Mouse (Mus musculus): ENCODE measurements around the gene Zfhx3. TPM values are rescaled to one million over a fixed set of nuclear protein-coding genes. Genes with fewer than 3 reads are reported as not detected.

Zfhx3 gene
- polyA plus RNA-seq, 1 experiment from 2014 or later, result 15.7 TPM

- no peaks in the 10 kb centered on the region for H3K27me3 ChIP-seq (replicated peaks; ENCODE audit: control insufficient read depth, insufficient read depth, low read length)
- WGBS, result 50% methylated on average over 5 of the region's 5 CpGs
- no peaks in the 10 kb centered on the region for H3K9me3 ChIP-seq (ENCODE audit: control insufficient read depth, low read length)
- H3K36me3 ChIP-seq (ENCODE audit: control insufficient read depth, insufficient read depth, low read length), result no peaks in the 10 kb centered on the region
- no peak overlapping the region for H3K9ac ChIP-seq (ENCODE audit: low read length)
- H3K4me2 ChIP-seq (ENCODE audit: low read length), result no peak overlapping the region
- no peaks in the 10 kb centered on the region for H3K4me1 ChIP-seq (replicated peaks; ENCODE audit: control insufficient read depth, insufficient read depth, low read length)
- no peak overlapping the region for H3K27ac ChIP-seq (ENCODE audit: low read depth)
- no peak overlapping the region for H3K4me3 ChIP-seq (ENCODE audit: low read depth, low read length)
- ATAC-seq (replicated peaks; ENCODE audit: low FRiP score, low TSS enrichment, low read depth) (no peak), DNase-seq (ENCODE audit: low spot score) (no peak)
Observed at GRCm38 (mm10) chr8:108056241-108056640, 113.8 kb downstream of the Zfhx3 start.

- no peak for DNase-seq (ENCODE audit: low spot score)
- no peaks in the 10 kb centered on the region for H3K36me3 ChIP-seq (ENCODE audit: control insufficient read depth, insufficient read depth, low read length)
- H3K4me1 ChIP-seq (replicated peaks; ENCODE audit: control insufficient read depth, insufficient read depth, low read length), result 0 out of 2 replicates have a peak, but pooled peaks cover 4% of the 10 kb centered on the region
- H3K9ac ChIP-seq (ENCODE audit: low read length), result no peak overlapping the region
- no peak for ATAC-seq (replicated peaks; ENCODE audit: low FRiP score, low TSS enrichment, low read depth)
- H3K27ac ChIP-seq (ENCODE audit: low read depth), result no peak overlapping the region
- H3K4me2 ChIP-seq (ENCODE audit: low read length), result no peak overlapping the region
- 49% methylated on average over 12 of the region's 12 CpGs for WGBS
- H3K9me3 ChIP-seq (ENCODE audit: control insufficient read depth, low read length), result no peaks in the 10 kb centered on the region
- no peaks in the 10 kb centered on the region for H3K27me3 ChIP-seq (replicated peaks; ENCODE audit: control insufficient read depth, insufficient read depth, low read length)
- no peak overlapping the region for H3K4me3 ChIP-seq (ENCODE audit: low read depth, low read length)
Observed at GRCm38 (mm10) chr8:108061972-108062371, 119.5 kb downstream of the Zfhx3 start.

GRCm38 (mm10) chr8:108067111-108067510 is 124.7 kb downstream of the Zfhx3 start:
- Histone ChIP-seq H3K27ac (ENCODE audit: low read depth) (no peak overlapping the region), H3K4me3 (ENCODE audit: low read depth, low read length) (no peak overlapping the region), H3K4me1 (replicated peaks; ENCODE audit: control insufficient read depth, insufficient read depth, low read length) (no peaks in the 10 kb centered on the region), H3K36me3 (ENCODE audit: control insufficient read depth, insufficient read depth, low read length) (no peaks in the 10 kb centered on the region), H3K27me3 (replicated peaks; ENCODE audit: control insufficient read depth, insufficient read depth, low read length) (no peaks in the 10 kb centered on the region), H3K9ac (ENCODE audit: low read length) (no peak overlapping the region), H3K9me3 (ENCODE audit: control insufficient read depth, low read length) (no peaks in the 10 kb centered on the region), H3K4me2 (ENCODE audit: low read length) (no peak overlapping the region)
- 85% methylated on average over 6 of the region's 6 CpGs for WGBS
- DNase-seq (ENCODE audit: low spot score), result no peak
- ATAC-seq (replicated peaks; ENCODE audit: low FRiP score, low TSS enrichment, low read depth), result no peak

GRCm38 (mm10) chr8:108068195-108068594 is 125.8 kb downstream of the Zfhx3 start:
- 35% methylated on average over 8 of the region's 8 CpGs for WGBS
- Histone ChIP-seq H3K9ac (ENCODE audit: low read length) (no peak overlapping the region), H3K36me3 (ENCODE audit: control insufficient read depth, insufficient read depth, low read length) (no peaks in the 10 kb centered on the region), H3K4me1 (replicated peaks; ENCODE audit: control insufficient read depth, insufficient read depth, low read length) (no peaks in the 10 kb centered on the region), H3K27ac (ENCODE audit: low read depth) (no peak overlapping the region), H3K27me3 (replicated peaks; ENCODE audit: control insufficient read depth, insufficient read depth, low read length) (no peaks in the 10 kb centered on the region), H3K9me3 (ENCODE audit: control insufficient read depth, low read length) (no peaks in the 10 kb centered on the region), H3K4me2 (ENCODE audit: low read length) (no peak overlapping the region), H3K4me3 (ENCODE audit: low read depth, low read length) (no peak overlapping the region)
- no peak for DNase-seq (ENCODE audit: low spot score)
- no peak for ATAC-seq (replicated peaks; ENCODE audit: low FRiP score, low TSS enrichment, low read depth)

- Histone ChIP-seq H3K4me1 (replicated peaks; ENCODE audit: control insufficient read depth, insufficient read depth, low read length) (no peaks in the 10 kb centered on the region), H3K36me3 (ENCODE audit: control insufficient read depth, insufficient read depth, low read length) (no peaks in the 10 kb centered on the region), H3K4me3 (ENCODE audit: low read depth, low read length) (no peak overlapping the region), H3K27me3 (replicated peaks; ENCODE audit: control insufficient read depth, insufficient read depth, low read length) (no peaks in the 10 kb centered on the region), H3K9ac (ENCODE audit: low read length) (no peak overlapping the region), H3K4me2 (ENCODE audit: low read length) (no peak overlapping the region), H3K9me3 (ENCODE audit: control insufficient read depth, low read length) (no peaks in the 10 kb centered on the region), H3K27ac (ENCODE audit: low read depth) (no peak overlapping the region)
- 69% methylated on average over 4 of the region's 4 CpGs for WGBS
- DNase-seq (ENCODE audit: low spot score) (no peak), ATAC-seq (replicated peaks; ENCODE audit: low FRiP score, low TSS enrichment, low read depth) (no peak)
Observed at GRCm38 (mm10) chr8:108070438-108070837, 128.0 kb downstream of the Zfhx3 start.

GRCm38 (mm10) chr8:108072126-108072746 is 129.8 kb downstream of the Zfhx3 start:
- H3K36me3 ChIP-seq (ENCODE audit: control insufficient read depth, insufficient read depth, low read length), result no peaks in the 10 kb centered on the region
- no peak overlapping the region for H3K9ac ChIP-seq (ENCODE audit: low read length)
- DNase-seq (ENCODE audit: low spot score) (no peak), ATAC-seq (replicated peaks; ENCODE audit: low FRiP score, low TSS enrichment, low read depth) (no peak)
- no peaks in the 10 kb centered on the region for H3K27me3 ChIP-seq (replicated peaks; ENCODE audit: control insufficient read depth, insufficient read depth, low read length)
- 68% methylated on average over 2 of the region's 2 CpGs for WGBS
- no peak overlapping the region for H3K27ac ChIP-seq (ENCODE audit: low read depth)
- H3K4me1 ChIP-seq (replicated peaks; ENCODE audit: control insufficient read depth, insufficient read depth, low read length), result no peaks in the 10 kb centered on the region
- H3K4me3 ChIP-seq (ENCODE audit: low read depth, low read length), result no peak overlapping the region
- H3K9me3 ChIP-seq (ENCODE audit: control insufficient read depth, low read length), result no peaks in the 10 kb centered on the region
- H3K4me2 ChIP-seq (ENCODE audit: low read length), result no peak overlapping the region

GRCm38 (mm10) chr8:108072853-108073252 is 130.4 kb downstream of the Zfhx3 start:
- H3K9ac ChIP-seq (ENCODE audit: low read length), result no peak overlapping the region
- WGBS, result 84% methylated on average over 5 of the region's 5 CpGs
- H3K27me3 ChIP-seq (replicated peaks; ENCODE audit: control insufficient read depth, insufficient read depth, low read length), result no peaks in the 10 kb centered on the region
- no peak overlapping the region for H3K4me2 ChIP-seq (ENCODE audit: low read length)
- H3K9me3 ChIP-seq (ENCODE audit: control insufficient read depth, low read length), result no peaks in the 10 kb centered on the region
- no peaks in the 10 kb centered on the region for H3K4me1 ChIP-seq (replicated peaks; ENCODE audit: control insufficient read depth, insufficient read depth, low read length)
- H3K27ac ChIP-seq (ENCODE audit: low read depth), result no peak overlapping the region
- ATAC-seq (replicated peaks; ENCODE audit: low FRiP score, low TSS enrichment, low read depth) (no peak), DNase-seq (ENCODE audit: low spot score) (no peak)
- H3K36me3 ChIP-seq (ENCODE audit: control insufficient read depth, insufficient read depth, low read length), result no peaks in the 10 kb centered on the region
- H3K4me3 ChIP-seq (ENCODE audit: low read depth, low read length), result no peak overlapping the region

GRCm38 (mm10) chr8:108075176-108075575 is 132.7 kb downstream of the Zfhx3 start:
- Histone ChIP-seq H3K4me2 (ENCODE audit: low read length) (no peak overlapping the region), H3K4me3 (ENCODE audit: low read depth, low read length) (no peak overlapping the region), H3K4me1 (replicated peaks; ENCODE audit: control insufficient read depth, insufficient read depth, low read length) (no peaks in the 10 kb centered on the region), H3K9me3 (ENCODE audit: control insufficient read depth, low read length) (no peaks in the 10 kb centered on the region), H3K9ac (ENCODE audit: low read length) (no peak overlapping the region), H3K36me3 (ENCODE audit: control insufficient read depth, insufficient read depth, low read length) (no peaks in the 10 kb centered on the region), H3K27ac (ENCODE audit: low read depth) (no peak overlapping the region), H3K27me3 (replicated peaks; ENCODE audit: control insufficient read depth, insufficient read depth, low read length) (no peaks in the 10 kb centered on the region)
- ATAC-seq (replicated peaks; ENCODE audit: low FRiP score, low TSS enrichment, low read depth), result no peak
- DNase-seq (ENCODE audit: low spot score), result no peak
- 79% methylated on average over 5 of the region's 5 CpGs for WGBS

- Histone ChIP-seq H3K9me3 (ENCODE audit: control insufficient read depth, low read length) (no peaks in the 10 kb centered on the region), H3K36me3 (ENCODE audit: control insufficient read depth, insufficient read depth, low read length) (no peaks in the 10 kb centered on the region)
- DNase-seq (ENCODE audit: low spot score), result no peak
Observed at GRCm38 (mm10) chr8:108078726-108079125, 136.3 kb downstream of the Zfhx3 start.

More at GRCm38 (mm10) chr8:108078726-108079125, 136.3 kb downstream of the Zfhx3 start:
- Histone ChIP-seq H3K4me2 (ENCODE audit: low read length) (no peak overlapping the region), H3K27me3 (replicated peaks; ENCODE audit: control insufficient read depth, insufficient read depth, low read length) (no peaks in the 10 kb centered on the region), H3K4me1 (replicated peaks; ENCODE audit: control insufficient read depth, insufficient read depth, low read length) (no peaks in the 10 kb centered on the region), H3K4me3 (ENCODE audit: low read depth, low read length) (no peak overlapping the region), H3K27ac (ENCODE audit: low read depth) (no peak overlapping the region), H3K9ac (ENCODE audit: low read length) (no peak overlapping the region)
- no peak for ATAC-seq (replicated peaks; ENCODE audit: low FRiP score, low TSS enrichment, low read depth)
- WGBS, result 92% methylated on average over 4 of the region's 4 CpGs
